ENCODE assay signal across 22 mouse cellular contexts in genomic region chr13:99608591-99608990, GRCm38 (mm10).
DNase-seq lines count a peak whose midpoint lies in the region; ATAC-seq and TF ChIP-seq lines count a peak whose summit lies in the region.
"Had no signal": no experiment of that assay in that cellular context is flagged by ENCODE, and none has a peak within 500 bp of the region (broad histone marks: within the 10 kb centered on the region; RNA-seq: fewer than 3 reads in every experiment).

No protein-coding gene starts in this region.

- H3K27me3 ChIP-seq in forebrain, embryonic 11.5 days (ENCODE audit: control insufficient read depth, insufficient read depth, low read length): no peaks in the 10 kb centered on the region
- H3K27me3 ChIP-seq in forebrain, postnatal 0 days (ENCODE audit: insufficient read depth, low read length): no peaks in the 10 kb centered on the region
- H3K27me3 ChIP-seq in hindbrain, embryonic 10.5 days (ENCODE audit: insufficient read depth, poor library complexity, severe bottlenecking): no peaks in the 10 kb centered on the region
- H3K27me3 ChIP-seq in hindbrain, embryonic 12.5 days: no peaks in the 10 kb centered on the region
- H3K27me3 ChIP-seq in ES-Bruce4 (ENCODE audit: control insufficient read depth, insufficient read depth, low read length, poor library complexity, severe bottlenecking): no peaks in the 10 kb centered on the region
- H3K27me3 ChIP-seq in limb, embryonic 10.5 days (ENCODE audit: low read depth, poor library complexity, severe bottlenecking): no peaks in the 10 kb centered on the region
- H3K27me3 ChIP-seq: heart, embryonic 12.5 days; limb, embryonic 15.5 days had no signal

- H3K27ac ChIP-seq in forebrain, embryonic 11.5 days (ENCODE audit: low read depth, low read length): peak overlapping the region; percentile 63; the same call in 1 of the 2 replicates
- no peak overlapping the region for H3K27ac ChIP-seq in forebrain, postnatal 0 days (ENCODE audit: low read depth, low read length)
- H3K27ac ChIP-seq in hindbrain, embryonic 10.5 days: peak overlapping the region; percentile 80
- H3K27ac ChIP-seq in hindbrain, embryonic 12.5 days: no peak overlapping the region
- peak overlapping the region; percentile 15; the same call in 1 of the 2 replicates for H3K27ac ChIP-seq in ES-Bruce4 (ENCODE audit: insufficient read depth, low read length)
- peak overlapping the region; percentile 20; the same call in 1 of the 2 replicates for H3K27ac ChIP-seq in limb, embryonic 10.5 days
- H3K27ac ChIP-seq: gastrocnemius, adult 2 months; kidney, postnatal 0 days; left cerebral cortex, adult 2 months; limb, embryonic 15.5 days; liver, embryonic 14.5 days; stomach, postnatal 0 days had no signal

- no peak for DNase-seq in forebrain, embryonic 11.5 days (ENCODE audit: low spot score)
- no peak for DNase-seq in forebrain, postnatal 0 days
- peak; percentile 7 for DNase-seq in hindbrain, embryonic 10.5 days (ENCODE audit: low spot score)
- peak; percentile 58 for DNase-seq in limb, embryonic 10.5 days (ENCODE audit: low spot score)
- no peak for DNase-seq in cerebellum, postnatal 4 days (ENCODE audit: low spot score in 2 of 2)
- DNase-seq in cerebellum, postnatal 36 days: no peak
- DNase-seq: adrenal gland, adult 2 months; cerebellum, adult 11-12 months; gastrocnemius, adult 2 months; heart, postnatal 10 days; kidney, adult 11 months; lung, embryonic 14.5 days; thymus, adult 2 months had no signal

- peaks cover 13% of the 10 kb centered on the region; the same call in 1 of the 2 replicates for H3K4me1 ChIP-seq in forebrain, embryonic 11.5 days (replicated peaks; ENCODE audit: control insufficient read depth, insufficient read depth, low read length)
- H3K4me1 ChIP-seq in forebrain, postnatal 0 days (ENCODE audit: insufficient read depth): peaks cover 5% of the 10 kb centered on the region; the same call in 1 of the 2 replicates
- H3K4me1 ChIP-seq in hindbrain, embryonic 10.5 days (replicated peaks): peaks cover 44% of the 10 kb centered on the region
- peaks cover 23% of the 10 kb centered on the region for H3K4me1 ChIP-seq in hindbrain, embryonic 12.5 days
- H3K4me1 ChIP-seq in ES-Bruce4 (ENCODE audit: control insufficient read depth, insufficient read depth, low read length): peaks cover 9% of the 10 kb centered on the region
- peaks cover 37% of the 10 kb centered on the region for H3K4me1 ChIP-seq in limb, embryonic 10.5 days

- H3K4me3 ChIP-seq in forebrain, embryonic 11.5 days (ENCODE audit: low read depth, low read length): no peak overlapping the region
- no peak overlapping the region for H3K4me3 ChIP-seq in forebrain, postnatal 0 days (ENCODE audit: low read depth, low read length)
- no peak overlapping the region for H3K4me3 ChIP-seq in hindbrain, embryonic 10.5 days
- H3K4me3 ChIP-seq in hindbrain, embryonic 12.5 days: no peak overlapping the region
- no peak overlapping the region for H3K4me3 ChIP-seq in ES-Bruce4 (ENCODE audit: low read depth, low read length)
- no peak overlapping the region for H3K4me3 ChIP-seq in limb, embryonic 10.5 days
- H3K4me3 ChIP-seq: gastrocnemius, adult 2 months; heart, embryonic 12.5 days; left cerebral cortex, adult 2 months; limb, embryonic 15.5 days had no signal

- TF ChIP-seq EP300 in ES-Bruce4 (IDR thresholded peaks at IDR 0.05; ENCODE audit: insufficient read depth, low read depth, low read length): no peak

- TF ChIP-seq CTCF in forebrain, postnatal 0 days (IDR thresholded peaks at IDR 0.05; ENCODE audit: low read depth): no peak
- no peak for TF ChIP-seq CTCF in ES-Bruce4 (IDR thresholded peaks at IDR 0.05; ENCODE audit: low read depth, low read length)

- ATAC-seq in forebrain, embryonic 11.5 days (replicated peaks; ENCODE audit: low FRiP score): no peak
- no peak for ATAC-seq in forebrain, postnatal 0 days
- ATAC-seq in hindbrain, embryonic 12.5 days (ENCODE audit: low FRiP score): no peak
- ATAC-seq: CD4-positive, CD25-positive, alpha-beta regulatory T cell, adult 4 months had no signal

- H3K9me3 ChIP-seq in forebrain, embryonic 11.5 days (ENCODE audit: control insufficient read depth, low read length): no peaks in the 10 kb centered on the region
- no peaks in the 10 kb centered on the region for H3K9me3 ChIP-seq in forebrain, postnatal 0 days (ENCODE audit: low read length)
- H3K9me3 ChIP-seq in hindbrain, embryonic 10.5 days: peaks cover 3% of the 10 kb centered on the region; the same call in 1 of the 2 replicates
- peaks cover 4% of the 10 kb centered on the region; the same call in 1 of the 2 replicates for H3K9me3 ChIP-seq in hindbrain, embryonic 12.5 days (replicated peaks)
- H3K9me3 ChIP-seq in ES-Bruce4 (replicated peaks; ENCODE audit: control insufficient read depth, insufficient read depth, low read length, poor library complexity, severe bottlenecking): no peaks in the 10 kb centered on the region
- no peaks in the 10 kb centered on the region for H3K9me3 ChIP-seq in limb, embryonic 10.5 days (replicated peaks)
- H3K9me3 ChIP-seq: limb, embryonic 15.5 days had no signal

- WGBS in forebrain, embryonic 11.5 days: 39% methylated on average over 5 of the region's 5 CpGs
- 42% methylated on average over 5 of the region's 5 CpGs for WGBS in forebrain, postnatal 0 days
- 44% methylated on average over 5 of the region's 5 CpGs for WGBS in hindbrain, embryonic 10.5 days
- WGBS in hindbrain, embryonic 12.5 days: 48% methylated on average over 5 of the region's 5 CpGs
- WGBS in limb, embryonic 10.5 days: 31% methylated on average over 5 of the region's 5 CpGs

- H3K4me2 ChIP-seq in forebrain, embryonic 11.5 days (ENCODE audit: low read depth, low read length, severe bottlenecking): no peak overlapping the region
- H3K4me2 ChIP-seq in forebrain, postnatal 0 days (ENCODE audit: low read depth): no peak overlapping the region
- H3K4me2 ChIP-seq in hindbrain, embryonic 12.5 days (replicated peaks): no peak overlapping the region
- H3K4me2 ChIP-seq: heart, embryonic 12.5 days; limb, embryonic 15.5 days; lung, embryonic 14.5 days had no signal

- no peak overlapping the region for H3K9ac ChIP-seq in forebrain, embryonic 11.5 days (ENCODE audit: low read length)
- no peak overlapping the region for H3K9ac ChIP-seq in forebrain, postnatal 0 days
- H3K9ac ChIP-seq in hindbrain, embryonic 12.5 days: no peak overlapping the region
- no peak overlapping the region for H3K9ac ChIP-seq in ES-Bruce4 (ENCODE audit: low read depth, poor library complexity, severe bottlenecking)
- H3K9ac ChIP-seq: heart, embryonic 12.5 days; limb, embryonic 15.5 days; liver, embryonic 14.5 days; lung, embryonic 14.5 days had no signal

- no peak for TF ChIP-seq POLR2A in ES-Bruce4 (IDR thresholded peaks at IDR 0.05; ENCODE audit: insufficient read depth, low read length)

- no peaks in the 10 kb centered on the region for H3K36me3 ChIP-seq in forebrain, embryonic 11.5 days (ENCODE audit: control insufficient read depth, insufficient read depth, low read length)
- H3K36me3 ChIP-seq in forebrain, postnatal 0 days (ENCODE audit: insufficient read depth): no peaks in the 10 kb centered on the region
- H3K36me3 ChIP-seq in hindbrain, embryonic 10.5 days: no peaks in the 10 kb centered on the region
- no peaks in the 10 kb centered on the region for H3K36me3 ChIP-seq in hindbrain, embryonic 12.5 days
- no peaks in the 10 kb centered on the region for H3K36me3 ChIP-seq in ES-Bruce4 (ENCODE audit: control insufficient read depth, insufficient read depth, low read length, poor library complexity, severe bottlenecking)
- no peaks in the 10 kb centered on the region for H3K36me3 ChIP-seq in limb, embryonic 10.5 days
- H3K36me3 ChIP-seq: heart, embryonic 12.5 days; limb, embryonic 15.5 days had no signal

Comparison
In these comparisons a context has a peak if more than half of its experiments do, and no peak if none do; other contexts are left out.
1. H3K27ac ChIP-seq: peak in forebrain, embryonic 11.5 days (single experiment), hindbrain, embryonic 10.5 days (single experiment), ES-Bruce4 (single experiment) and limb, embryonic 10.5 days (single experiment); none in forebrain, postnatal 0 days (single experiment) and hindbrain, embryonic 12.5 days (single experiment).
2. DNase-seq: peak in hindbrain, embryonic 10.5 days (single experiment) and limb, embryonic 10.5 days (single experiment); none in forebrain, embryonic 11.5 days (single experiment), forebrain, postnatal 0 days (single experiment), cerebellum, postnatal 4 days (0 of 2) and cerebellum, postnatal 36 days (0 of 2).